Mouse (Mus musculus) G1E (cell line): ENCODE measurements around the gene Atf5. TPM values are rescaled to one million over a fixed set of nuclear protein-coding genes. Genes with fewer than 3 reads are reported as not detected.

Experiments used
- ATAC-seq: 2 replicates; pipeline ENCODE4 v1.8.0; 2016; ENCODE audit warnings: mild to moderate bottlenecking; ENCODE audit not compliant: insufficient number of reproducible peaks, poor library complexity, low FRiP score, severe bottlenecking; ENCODE audit errors: extremely low read depth
- DNase-seq: peaks from one replicate; pipeline ENCODE4 v3.0.0; 2012; ENCODE audit warnings: low spot score
- H3K27me3 ChIP-seq: 2 replicates; pipeline ENCODE4 v1.6.1; 2012; ENCODE audit warnings: mild to moderate bottlenecking, low read length, inconsistent platforms; ENCODE audit not compliant: insufficient read depth
- H3K36me3 ChIP-seq: replicated peaks from 2 replicates; pipeline ENCODE3; 2012; ENCODE audit warnings: mild to moderate bottlenecking, inconsistent platforms
- H3K4me1 ChIP-seq: 2 replicates; pipeline ENCODE4 v1.6.1; 2012; ENCODE audit warnings: low read depth, low read length, inconsistent platforms, mixed read lengths; ENCODE audit not compliant: insufficient read depth
- H3K4me3 ChIP-seq: 2 replicates; pipeline ENCODE4 v1.5.1; 2012; ENCODE audit warnings: low read depth, mild to moderate bottlenecking, inconsistent platforms, low read length, moderate library complexity, mixed read lengths
- H3K9me3 ChIP-seq: replicated peaks from 2 replicates; pipeline ENCODE4 v1.6.1; 2012; ENCODE audit warnings: inconsistent platforms
- CTCF ChIP-seq: IDR thresholded peaks from 2 replicates; pipeline ENCODE4 v1.5.1; 2012; ENCODE audit warnings: low read depth, low read length, inconsistent platforms, mixed read lengths
- GATA1 ChIP-seq: IDR thresholded peaks from 2 replicates; pipeline ENCODE4 v1.6.1; 2012; ENCODE audit warnings: borderline replicate concordance, low read length, inconsistent platforms, mixed read lengths
- GATA2 ChIP-seq: IDR thresholded peaks from 2 replicates; pipeline ENCODE4 v1.6.1; 2012; ENCODE audit warnings: low read depth, low read length, inconsistent platforms, borderline replicate concordance
- POLR2AphosphoS5 ChIP-seq: IDR thresholded peaks from 2 replicates; pipeline ENCODE4 v1.6.1; 2012; ENCODE audit warnings: low read depth, low read length, inconsistent platforms; ENCODE audit not compliant: insufficient replicate concordance
- TAL1 ChIP-seq: conservative IDR thresholded peaks from 2 replicates; pipeline ENCODE4 v1.6.1; 2012; ENCODE audit warnings: low read depth, low read length, inconsistent platforms, mixed read lengths
- polyA plus RNA-seq: library from polyadenylated mRNA; stranded (reverse); fragments of >175 nt; gene quantifications from 2 replicates; pipeline ENCODE4 v1.2.3, GENCODE M21; 2012
- total RNA-seq, 2 experiments: library from RNA; stranded (forward) in 1 of 2; stranded (reverse) in 1 of 2; fragments of 200-1000 nt in 1 of 2; fragments of >200 nt in 1 of 2; fragmentation: Nextera tagmentation in 1 of 2; gene quantifications; 2 replicates each; pipeline ENCODE4 v1.2.3; 2014 to 2017

The Atf5 gene
- total and polyA plus RNA-seq, 3 experiments, result 5.2 to 282 (median 37.7) TPM

GRCm38 (mm10) chr7:44818164-44818563 is 1.7 kb upstream of the Atf5 start:
- TF ChIP-seq POLR2AphosphoS5 (no peak), CTCF (no peak), GATA2 (no peak), TAL1 (no peak), GATA1 (no peak)
- Histone ChIP-seq H3K4me1 (peaks cover 68% of the 10 kb centered on the region), H3K4me3 (peak overlapping the region; percentile 88), H3K27me3 (no peaks in the 10 kb centered on the region), H3K9me3 (no peaks in the 10 kb centered on the region), H3K36me3 (peaks cover 82% of the 10 kb centered on the region)
- ATAC-seq, result no peak
- DNase-seq, result no peak

- ATAC-seq (no peak), DNase-seq (no peak)
- no peaks in the 10 kb centered on the region for H3K27me3 ChIP-seq
- H3K4me1 ChIP-seq, result peaks cover 67% of the 10 kb centered on the region
- TF ChIP-seq GATA1, result no peak
- no peak for TF ChIP-seq TAL1
- no peak for TF ChIP-seq CTCF
- no peak for TF ChIP-seq POLR2AphosphoS5
- TF ChIP-seq GATA2, result no peak
- no peaks in the 10 kb centered on the region for H3K9me3 ChIP-seq
- H3K4me3 ChIP-seq, result peak overlapping the region; percentile 88
- H3K36me3 ChIP-seq, result peaks cover 82% of the 10 kb centered on the region
Observed at GRCm38 (mm10) chr7:44817441-44817840, 983 bp upstream of the Atf5 start.

DNA sequence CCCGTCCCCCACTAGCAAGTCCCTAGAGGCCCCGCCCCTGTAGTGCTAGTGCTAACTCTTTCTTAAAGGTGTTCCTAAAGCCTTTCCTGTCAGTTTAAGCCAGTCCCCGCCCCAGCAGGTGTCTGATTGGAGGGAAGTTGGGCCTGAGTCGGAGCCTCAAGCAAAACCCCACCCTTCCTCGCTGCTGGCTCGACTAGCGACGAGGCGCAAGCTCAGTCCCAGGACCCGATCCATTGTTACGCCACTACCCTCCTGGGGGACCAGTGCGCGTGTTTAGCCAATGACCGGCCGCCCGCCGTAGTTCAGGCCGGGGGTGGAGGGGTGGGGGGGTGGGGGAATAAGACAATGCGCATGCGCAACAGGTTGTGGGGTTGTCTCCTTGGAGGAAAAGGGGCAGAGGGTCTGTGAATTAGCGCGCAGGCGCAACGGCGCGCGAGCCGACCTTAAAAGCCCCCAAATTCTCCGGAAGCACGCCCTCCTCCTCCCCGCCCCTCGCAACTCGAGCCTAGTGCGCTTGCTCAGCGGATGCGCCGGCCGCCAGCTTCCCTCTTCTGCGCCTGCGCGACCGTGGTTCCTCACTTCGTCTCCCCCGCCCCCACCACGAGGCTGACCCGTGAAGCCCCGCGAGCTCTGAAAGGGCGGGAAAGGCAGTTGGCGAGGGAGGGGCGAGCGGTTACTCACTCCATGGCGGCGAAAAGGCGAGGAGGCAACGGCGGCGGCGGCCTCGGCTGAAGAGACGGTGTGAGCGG is 563 bp downstream of the Atf5 start, which contains the start of the genes Nup62 and Il4i1:
Gene Nup62 (plus strand): TSS at position 368 of the 749 bp plus-strand sequence.
Gene Il4i1 (plus strand): TSS at position 667 of the 749 bp plus-strand sequence.
- Histone ChIP-seq H3K4me1 (peaks cover 57% of the 10 kb centered on the region), H3K36me3 (peaks cover 85% of the 10 kb centered on the region), H3K4me3 (peak within 1 kb of the TSS; percentile 88), H3K27me3 (no peaks in the 10 kb centered on the region), H3K9me3 (no peaks in the 10 kb centered on the region)
- TF ChIP-seq TAL1, result no peak
- no peak for TF ChIP-seq GATA2
- TF ChIP-seq GATA1, result no peak
- no peak for TF ChIP-seq POLR2AphosphoS5
- no peak for TF ChIP-seq CTCF
- DNase-seq, result peak; percentile 94
- ATAC-seq, result peak; percentile 89

GRCm38 (mm10) chr7:44814952-44815553 is 1.4 kb downstream of the Atf5 start:
- Histone ChIP-seq H3K9me3 (no peaks in the 10 kb centered on the region), H3K4me1 (peaks cover 49% of the 10 kb centered on the region), H3K4me3 (peak overlapping the region; percentile 88), H3K27me3 (no peaks in the 10 kb centered on the region), H3K36me3 (peaks cover 82% of the 10 kb centered on the region)
- DNase-seq, result no peak
- TF ChIP-seq TAL1, result no peak
- TF ChIP-seq GATA2, result no peak
- no peak for TF ChIP-seq GATA1
- TF ChIP-seq CTCF, result no peak
- no peak for TF ChIP-seq POLR2AphosphoS5
- no peak for ATAC-seq

GRCm38 (mm10) chr7:44814423-44814822 is 2.0 kb downstream of the Atf5 start:
- ATAC-seq (no peak), DNase-seq (no peak)
- Histone ChIP-seq H3K36me3 (peaks cover 79% of the 10 kb centered on the region), H3K4me1 (peaks cover 42% of the 10 kb centered on the region), H3K27me3 (no peaks in the 10 kb centered on the region), H3K9me3 (no peaks in the 10 kb centered on the region), H3K4me3 (peak overlapping the region; percentile 88; the same call in 1 of the 2 replicates)
- TF ChIP-seq POLR2AphosphoS5, result no peak
- no peak for TF ChIP-seq CTCF
- TF ChIP-seq TAL1, result no peak
- TF ChIP-seq GATA2, result no peak
- TF ChIP-seq GATA1, result no peak

DNA sequence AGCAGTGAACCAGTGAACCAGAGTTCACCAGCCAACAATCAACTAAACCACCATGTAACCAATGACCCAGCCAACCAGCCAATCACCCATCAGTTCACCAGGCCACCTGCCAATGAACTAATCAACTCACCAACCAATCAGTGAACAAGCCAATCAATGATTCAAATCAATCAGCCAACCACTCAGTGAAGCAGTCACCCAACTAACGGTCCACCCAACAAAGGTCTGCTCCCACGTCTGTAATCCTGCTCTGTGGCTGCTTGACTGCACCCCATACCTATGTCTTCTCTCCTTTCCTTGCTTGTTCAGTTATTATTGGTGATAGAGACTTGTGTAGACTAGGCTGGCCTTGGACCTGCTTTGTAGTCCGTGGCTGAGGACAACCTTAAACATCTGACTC is 2.5 kb downstream of the Atf5 start:
- no peaks in the 10 kb centered on the region for H3K27me3 ChIP-seq
- no peak for DNase-seq
- H3K4me3 ChIP-seq, result peak overlapping the region; percentile 14; the same call in 1 of the 2 replicates
- H3K9me3 ChIP-seq, result no peaks in the 10 kb centered on the region
- H3K4me1 ChIP-seq, result peaks cover 38% of the 10 kb centered on the region
- TF ChIP-seq GATA2, result no peak
- TF ChIP-seq GATA1, result no peak
- TF ChIP-seq TAL1, result no peak
- no peak for TF ChIP-seq POLR2AphosphoS5
- TF ChIP-seq CTCF, result no peak
- H3K36me3 ChIP-seq, result peaks cover 76% of the 10 kb centered on the region
- ATAC-seq, result no peak
